Mouse (Mus musculus): ENCODE data around the gene Slc22a18.

DNA sequence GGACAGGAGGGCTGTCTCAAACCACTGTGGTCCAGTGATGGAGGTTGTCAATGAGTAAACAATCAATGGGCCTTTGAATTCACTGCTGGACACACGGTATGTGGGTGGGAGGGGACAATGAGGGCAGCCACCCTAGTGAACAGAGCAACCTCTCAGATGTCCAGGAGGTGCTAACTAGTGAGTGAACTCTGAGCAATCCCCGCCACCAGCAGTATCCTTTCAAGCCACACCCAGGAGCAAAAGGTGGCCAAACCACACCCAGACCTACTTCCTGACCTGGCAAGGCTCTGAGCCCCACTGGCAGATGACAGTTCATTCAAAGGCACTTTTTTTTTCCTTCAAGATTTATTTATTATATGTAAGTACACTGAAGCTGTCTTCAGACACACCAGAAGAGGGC is 27.4 kb downstream of the Slc22a18 start:
- TF ChIP-seq POLR2A (IDR thresholded peaks at IDR 0.05; ENCODE audit: control insufficient read depth in 1 of 2, insufficient read depth in 1 of 2, low read depth in 1 of 2, low read length in 2 of 2, poor library complexity in 1 of 2): peak in 1 of 2 experiments; percentile 41; a peak in 1 of 4 replicates
- TF ChIP-seq TAL1 (IDR thresholded peaks at IDR 0.05; ENCODE audit: low read length): no peak
- TF ChIP-seq ELF1 (IDR thresholded peaks at IDR 0.05; ENCODE audit: low read depth, low read length): peak; percentile 34; the same call in 1 of the 2 replicates
- no peak for TF ChIP-seq CTCF (IDR thresholded peaks at IDR 0.05 in 2 of 3, conservative IDR thresholded peaks at IDR 0.05 in 1 of 3; ENCODE audit: control insufficient read depth in 1 of 3, insufficient read depth in 1 of 3, low read depth in 2 of 3, low read length in 3 of 3, poor library complexity in 1 of 3, severe bottlenecking in 1 of 3)
- no peak for TF ChIP-seq POLR2AphosphoS5 (IDR thresholded peaks at IDR 0.05; ENCODE audit: borderline replicate concordance, low read depth, low read length)
- no peak for TF ChIP-seq RCOR1 (IDR thresholded peaks at IDR 0.05; ENCODE audit: low read depth, low read length)
- no peak for TF ChIP-seq MAFK (IDR thresholded peaks at IDR 0.05; ENCODE audit: borderline replicate concordance, low read depth, low read length)
- no peak for TF ChIP-seq GATA1 (IDR thresholded peaks at IDR 0.05; ENCODE audit: low read depth, low read length)
- no peak for TF ChIP-seq MAX (IDR thresholded peaks at IDR 0.05; ENCODE audit: low read length)
- no peak for TF ChIP-seq MXI1 (IDR thresholded peaks at IDR 0.05; ENCODE audit: low read depth, low read length)
- no peak for TF ChIP-seq USF1 (IDR thresholded peaks at IDR 0.05; ENCODE audit: low read depth, low read length)
- TF ChIP-seq ZC3H11A (IDR thresholded peaks at IDR 0.05; ENCODE audit: low read depth, low read length): no peak
- no peak for TF ChIP-seq GABPA (IDR thresholded peaks at IDR 0.05; ENCODE audit: low read depth, low read length)
- TF ChIP-seq ZNF384 (IDR thresholded peaks at IDR 0.05; ENCODE audit: low read depth, low read length): peak; percentile 86
